Mouse (Mus musculus) liver, postnatal 0 days (tissue): ENCODE measurements around the gene Zic2.

ENCODE experiments used
- CTCF ChIP-seq: sonication (generic); IDR thresholded peaks from 2 replicates; pipeline ENCODE4 v1.5.1; 2016; ENCODE audit warnings: antibody characterized with exemption, low read depth
- EP300 ChIP-seq: IDR thresholded peaks from 2 replicates; pipeline ENCODE4 v1.6.1; 2016; ENCODE audit warnings: antibody characterized with exemption, low read depth, mild to moderate bottlenecking

DNA sequence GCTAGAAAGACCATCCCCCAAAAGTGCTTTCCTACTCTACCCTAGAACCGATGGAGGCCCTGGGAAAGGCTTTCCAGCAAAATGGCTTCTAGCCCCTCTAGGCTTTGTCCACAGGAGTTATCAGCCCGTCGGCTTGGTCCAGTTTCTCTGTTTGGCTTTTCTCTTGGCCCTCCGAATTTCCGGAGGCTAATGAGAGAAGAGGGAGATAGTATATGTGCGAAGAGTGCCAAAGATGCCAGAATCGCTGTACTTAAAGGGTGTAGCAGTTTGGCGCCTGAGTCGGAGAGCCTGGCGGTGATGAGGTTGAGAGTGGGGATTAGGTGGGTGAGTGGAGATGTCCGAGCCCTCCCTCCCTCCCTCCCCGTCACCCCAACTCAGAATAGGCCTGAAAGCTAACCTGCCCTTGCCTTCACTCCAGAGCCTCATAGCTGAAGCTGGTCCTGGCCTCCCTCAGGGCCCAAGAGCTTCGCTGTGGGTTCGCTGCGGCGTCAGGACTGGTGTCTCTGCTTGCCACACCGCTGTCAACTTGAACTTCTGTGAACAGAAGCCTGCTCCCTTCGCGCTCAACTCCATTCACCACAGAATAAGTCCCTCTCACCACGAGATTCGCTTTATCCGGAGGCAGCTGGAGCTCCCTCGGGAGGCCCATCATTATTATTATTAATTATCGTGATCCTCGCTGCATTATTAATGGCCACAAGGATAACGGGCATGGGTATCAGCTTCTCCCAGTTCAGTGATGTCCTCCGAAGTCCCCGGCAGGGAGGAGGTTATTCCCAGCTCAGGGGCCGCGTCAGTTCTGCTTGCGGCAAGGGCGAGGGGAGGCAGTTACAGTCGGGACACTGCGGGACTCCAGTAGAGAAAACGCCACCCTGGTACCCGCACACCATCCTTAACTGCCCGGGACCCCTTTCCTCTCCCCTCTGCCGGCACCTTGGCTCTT is 7.1 kb downstream of the Zic2 start:
- TF ChIP-seq CTCF (no peak), EP300 (no peak)
